Mouse (Mus musculus) retina, adult 2 months (tissue): ENCODE results near the gene Tmem259.
A peak's percentile ranks its signal among the peaks of the same experiment; 100 is the strongest.

Source experiments
- DNase-seq: peaks from one replicate; pipeline ENCODE4 v3.0.0-alpha.2; 2012; ENCODE audit warnings: low read depth, low spot score

The Tmem259 gene

GRCm38 (mm10) chr10:80016511-80016910 lies 32.4 kb upstream of the Tmem259 start, which contains the start of gene Arhgap45:
Gene Arhgap45, plus strand, starts transcription at chr10:80016653.
- DNase-seq = no peak

GRCm38 (mm10) chr10:80015583-80015982 lies 31.5 kb upstream of the Tmem259 start:
- DNase-seq = no peak

- DNase-seq = no peak
Measured at GRCm38 (mm10) chr10:80014484-80015290, 30.6 kb upstream of the Tmem259 start.

- no peak for DNase-seq
Measured at GRCm38 (mm10) chr10:80013609-80014008, 29.5 kb upstream of the Tmem259 start.

- no peak for DNase-seq
Measured at GRCm38 (mm10) chr10:80011740-80012139, 27.6 kb upstream of the Tmem259 start.

GRCm38 (mm10) chr10:80004233-80004705 lies 20.1 kb upstream of the Tmem259 start:
- no peak for DNase-seq

GRCm38 (mm10) chr10:80003374-80004232 lies 19.5 kb upstream of the Tmem259 start:
- no peak for DNase-seq

GRCm38 (mm10) chr10:80002829-80003228 lies 18.7 kb upstream of the Tmem259 start:
- no peak for DNase-seq

- DNase-seq = no peak
Measured at GRCm38 (mm10) chr10:80001945-80002344, 17.8 kb upstream of the Tmem259 start.

- DNase-seq = no peak
Measured at GRCm38 (mm10) chr10:79997819-79998218, 13.7 kb upstream of the Tmem259 start.

GRCm38 (mm10) chr10:79997034-79997760 lies 13.1 kb upstream of the Tmem259 start:
- no peak for DNase-seq

GRCm38 (mm10) chr10:79996272-79997033 lies 12.3 kb upstream of the Tmem259 start, which contains the start of gene Abca7:
Gene Abca7, plus strand, starts transcription at chr10:79996494.
- DNase-seq = peak; percentile 94

GRCm38 (mm10) chr10:79995636-79996035 lies 11.5 kb upstream of the Tmem259 start:
- no peak for DNase-seq

GRCm38 (mm10) chr10:79994397-79995115 lies 10.4 kb upstream of the Tmem259 start:
- DNase-seq = no peak

- no peak for DNase-seq
Measured at GRCm38 (mm10) chr10:79991548-79991947, 7.4 kb upstream of the Tmem259 start.

GRCm38 (mm10) chr10:79991099-79991498 lies 7.0 kb upstream of the Tmem259 start:
- no peak for DNase-seq

- DNase-seq = no peak
Measured at GRCm38 (mm10) chr10:79989870-79990269, 5.7 kb upstream of the Tmem259 start.

GRCm38 (mm10) chr10:79989272-79989786 lies 5.2 kb upstream of the Tmem259 start:
- DNase-seq = no peak

GRCm38 (mm10) chr10:79988506-79989271 lies 4.6 kb upstream of the Tmem259 start, which contains the start of gene Cnn2:
Gene Cnn2, plus strand, starts transcription at chr10:79988584.
- DNase-seq = no peak
